Mouse (Mus musculus): Measurements from ENCODE around the gene Gm49336. TPM values are rescaled to one million over a fixed set of nuclear protein-coding genes. Genes with fewer than 3 reads are reported as not detected.

Gene Gm49336
- polyA plus RNA-seq, 2 experiments, result 20.4 to 35.9 TPM

DNA sequence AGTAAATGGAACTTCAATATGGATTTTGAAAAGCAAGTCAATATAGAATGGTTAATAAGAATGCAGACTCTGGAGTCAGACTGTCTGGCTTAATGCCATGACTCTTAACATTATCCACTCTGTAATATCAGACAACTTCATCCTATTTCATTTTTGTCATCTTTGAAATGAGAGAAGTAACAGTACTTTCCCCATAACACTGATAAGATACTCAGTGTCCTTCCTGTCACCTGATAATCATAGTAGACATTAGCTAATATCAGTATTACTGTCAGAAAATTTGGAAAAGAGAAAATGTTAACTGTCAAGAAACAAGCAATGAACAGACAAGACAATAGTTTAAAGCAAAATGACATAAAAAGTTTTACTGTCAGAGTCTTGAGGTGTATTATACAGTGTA lies 3.5 kb upstream of the Gm49336 start:
- no peak for ATAC-seq (ENCODE audit: insufficient read depth)
- H3K27ac ChIP-seq, result no peak overlapping the region
- no peak for DNase-seq (ENCODE audit: low read depth in 3 of 3, low spot score in 3 of 3)
- peaks cover 15 to 28% of the 10 kb centered on the region in 2 experiments for H3K4me1 ChIP-seq (replicated peaks; ENCODE audit: control insufficient read depth in 2 of 2, insufficient read depth in 2 of 2, low read length in 1 of 2)
- H3K9ac ChIP-seq (replicated peaks), result no peak overlapping the region
- TF ChIP-seq CTCF (IDR thresholded peaks at IDR 0.05; ENCODE audit: low read depth), result no peak
- TF ChIP-seq EP300 (IDR thresholded peaks at IDR 0.05; ENCODE audit: low read depth), result no peak
- H3K4me2 ChIP-seq (ENCODE audit: low read depth), result no peak overlapping the region
- H3K36me3 ChIP-seq (replicated peaks; ENCODE audit: control insufficient read depth, insufficient read depth, low read depth), result no peaks in the 10 kb centered on the region
- no peaks in the 10 kb centered on the region for H3K9me3 ChIP-seq (ENCODE audit: control insufficient read depth, low read length)
- H3K4me3 ChIP-seq (ENCODE audit: insufficient read depth in 1 of 2, low read depth in 2 of 2, low read length in 2 of 2), result no peak overlapping the region
- H3K27me3 ChIP-seq (ENCODE audit: control insufficient read depth, insufficient read depth, low read length), result no peaks in the 10 kb centered on the region

DNA sequence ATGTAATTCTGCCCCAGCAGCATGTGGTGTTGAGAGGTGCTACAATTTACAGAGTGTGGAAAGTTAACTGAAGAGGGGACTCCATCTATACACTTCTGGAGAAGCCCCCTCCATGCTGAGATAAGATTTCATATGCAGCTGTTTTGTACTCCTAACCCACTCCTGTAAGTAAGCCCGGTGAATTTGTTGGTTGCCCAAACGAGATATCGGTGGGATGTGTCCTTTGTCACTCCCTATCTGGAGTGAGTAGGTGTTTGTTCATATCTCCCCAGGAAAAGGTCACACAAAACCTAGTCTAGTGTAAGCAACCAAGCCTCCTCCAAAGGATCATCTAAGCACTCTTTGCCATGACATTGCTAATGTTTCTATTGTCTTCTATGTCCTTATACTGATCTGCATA lies 2.2 kb upstream of the Gm49336 start:
- no peaks in the 10 kb centered on the region for H3K9me3 ChIP-seq (ENCODE audit: control insufficient read depth, low read length)
- no peak overlapping the region for H3K4me3 ChIP-seq (ENCODE audit: insufficient read depth in 1 of 2, low read depth in 2 of 2, low read length in 2 of 2)
- H3K4me1 ChIP-seq (replicated peaks; ENCODE audit: control insufficient read depth in 2 of 2, insufficient read depth in 2 of 2, low read length in 1 of 2), result peaks cover 20 to 34% of the 10 kb centered on the region in 2 experiments
- H3K27ac ChIP-seq, result no peak overlapping the region
- 0 out of 2 replicates have a peak overlapping the region, but pooled peaks have one; percentile 3 for H3K4me2 ChIP-seq (ENCODE audit: low read depth)
- H3K27me3 ChIP-seq (ENCODE audit: control insufficient read depth, insufficient read depth, low read length), result no peaks in the 10 kb centered on the region
- no peak for TF ChIP-seq EP300 (IDR thresholded peaks at IDR 0.05; ENCODE audit: low read depth)
- TF ChIP-seq CTCF (IDR thresholded peaks at IDR 0.05; ENCODE audit: low read depth), result no peak
- DNase-seq (ENCODE audit: low read depth in 3 of 3, low spot score in 3 of 3) (no peak), ATAC-seq (ENCODE audit: insufficient read depth) (no peak)
- WGBS (ENCODE audit: insufficient replicate concordance), result 15% methylated on average over 3 of the region's 3 CpGs
- no peak overlapping the region for H3K9ac ChIP-seq (replicated peaks)
- no peaks in the 10 kb centered on the region for H3K36me3 ChIP-seq (replicated peaks; ENCODE audit: control insufficient read depth, insufficient read depth, low read depth)

DNA sequence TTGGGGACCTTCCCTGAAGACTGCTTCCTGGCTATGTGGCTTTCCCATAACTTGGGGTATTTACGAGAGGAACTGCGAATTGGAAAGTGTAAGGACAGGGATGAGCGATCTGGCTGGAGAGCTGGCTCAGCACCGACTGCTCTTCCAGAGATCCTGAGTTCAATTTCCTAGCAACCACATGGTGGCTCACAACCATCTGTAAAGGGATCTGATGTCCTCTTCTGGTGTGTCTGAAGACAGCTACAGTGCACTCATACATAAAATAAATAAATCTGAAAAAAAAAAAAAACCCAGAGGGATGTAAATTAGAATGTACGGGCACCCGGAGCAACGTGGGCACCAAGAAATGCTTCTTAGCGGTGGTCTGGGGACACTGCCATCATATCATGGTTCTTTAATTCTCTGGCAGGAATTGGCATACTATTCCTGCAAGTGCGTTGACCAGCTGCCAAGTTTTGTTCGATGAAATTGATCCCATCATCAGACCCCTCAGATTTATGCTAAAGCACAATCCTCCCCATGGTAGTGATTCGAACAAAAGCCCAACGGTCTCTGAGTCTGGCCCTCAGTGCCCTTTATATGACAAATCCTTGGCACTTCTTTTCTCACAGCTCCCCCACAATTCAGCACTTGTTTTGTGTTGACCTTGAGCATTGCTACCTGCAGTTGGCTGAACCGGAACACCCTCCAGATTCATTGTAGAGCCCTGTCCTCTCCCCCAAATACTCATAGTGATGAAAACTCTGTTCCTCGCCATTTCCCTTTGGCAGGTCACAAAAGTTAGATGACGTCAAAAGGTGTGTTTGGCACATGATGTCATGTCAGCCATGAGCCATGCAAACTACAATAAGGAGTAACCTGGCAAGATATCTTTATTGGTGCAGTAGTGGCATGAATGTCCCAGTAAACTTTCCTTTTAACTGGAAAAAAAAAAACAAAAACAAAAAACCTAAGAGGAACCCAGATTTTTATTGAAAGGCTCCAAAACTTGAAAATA lies 995 bp upstream of the Gm49336 start:
- Histone ChIP-seq H3K36me3 (replicated peaks; ENCODE audit: control insufficient read depth, insufficient read depth, low read depth) (no peaks in the 10 kb centered on the region), H3K9me3 (ENCODE audit: control insufficient read depth, low read length) (no peaks in the 10 kb centered on the region), H3K9ac (replicated peaks) (peak overlapping the region; percentile 82), H3K27me3 (ENCODE audit: control insufficient read depth, insufficient read depth, low read length) (no peaks in the 10 kb centered on the region), H3K4me3 (ENCODE audit: insufficient read depth in 1 of 2, low read depth in 2 of 2, low read length in 2 of 2) (peak overlapping the region; percentile 76 to 92), H3K4me2 (ENCODE audit: low read depth) (peak overlapping the region; percentile 72), H3K4me1 (replicated peaks; ENCODE audit: control insufficient read depth in 2 of 2, insufficient read depth in 2 of 2, low read length in 1 of 2) (peaks cover 20 to 29% of the 10 kb centered on the region in 2 experiments), H3K27ac (peak overlapping the region; percentile 79)
- 20% methylated on average over 15 of the region's 15 CpGs for WGBS (ENCODE audit: insufficient replicate concordance)
- DNase-seq (ENCODE audit: low read depth in 3 of 3, low spot score in 3 of 3), result no peak
- TF ChIP-seq CTCF (IDR thresholded peaks at IDR 0.05; ENCODE audit: low read depth) (0 out of 2 replicates have a peak, but pooled peaks have one; percentile 2), EP300 (IDR thresholded peaks at IDR 0.05; ENCODE audit: low read depth) (no peak)
- no peak; the same call in 1 of the 2 replicates for ATAC-seq (ENCODE audit: insufficient read depth)

DNA sequence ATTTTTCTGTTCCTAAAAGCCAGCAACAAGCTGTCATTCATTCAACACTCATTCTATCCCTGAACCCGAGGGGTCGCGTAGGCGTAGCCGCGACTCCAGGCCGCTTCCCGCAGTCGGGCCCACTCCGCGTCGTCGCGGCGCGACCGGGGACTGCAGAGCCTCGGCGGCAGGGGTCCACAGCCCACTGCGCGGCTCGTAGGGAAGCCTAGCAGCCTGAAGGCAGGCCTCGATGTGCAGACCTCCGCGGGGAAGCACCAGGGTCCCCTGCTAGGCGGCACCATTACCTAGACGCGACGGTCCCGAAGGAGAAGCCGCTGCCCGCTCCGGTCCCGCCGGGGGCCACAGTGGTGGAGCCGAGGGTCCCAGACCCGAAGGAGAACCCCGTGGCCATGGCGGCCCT lies 428 bp downstream of the Gm49336 start:
- 1% methylated on average over 39 of the region's 39 CpGs for WGBS (ENCODE audit: insufficient replicate concordance)

DNA sequence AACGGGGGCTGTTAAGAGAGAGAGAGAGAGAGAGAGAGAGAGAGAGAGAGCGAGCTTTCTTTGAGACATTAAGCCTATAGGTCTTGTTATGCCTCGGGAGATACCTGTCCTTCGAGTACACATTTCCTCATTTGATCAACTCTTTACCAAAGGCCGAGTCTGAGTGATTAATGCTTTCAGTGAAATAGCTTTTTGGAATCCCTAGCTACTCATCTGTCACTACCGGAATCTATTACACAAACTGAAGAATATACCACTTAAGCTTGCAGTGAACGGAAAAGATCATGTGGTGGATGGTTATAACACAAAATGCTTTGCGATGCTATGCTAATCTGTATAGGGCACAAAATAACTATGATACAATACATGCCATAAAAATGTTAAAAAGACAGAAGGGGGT lies 941 bp downstream of the Gm49336 start:
- WGBS (ENCODE audit: insufficient replicate concordance), result 2% methylated on average over 8 of the region's 8 CpGs
- H3K9me3 ChIP-seq (ENCODE audit: control insufficient read depth, low read length), result no peaks in the 10 kb centered on the region
- ATAC-seq (ENCODE audit: insufficient read depth), result no peak
- peak overlapping the region; percentile 98 for H3K9ac ChIP-seq (replicated peaks)
- peak overlapping the region; percentile 76 to 82 for H3K4me3 ChIP-seq (ENCODE audit: insufficient read depth in 1 of 2, low read depth in 2 of 2, low read length in 2 of 2)
- H3K4me2 ChIP-seq (ENCODE audit: low read depth), result peak overlapping the region; percentile 86
- no peak for DNase-seq (ENCODE audit: low read depth in 3 of 3, low spot score in 3 of 3)
- H3K27ac ChIP-seq, result peak overlapping the region; percentile 19; the same call in 1 of the 2 replicates
- H3K4me1 ChIP-seq (replicated peaks; ENCODE audit: control insufficient read depth in 2 of 2, insufficient read depth in 2 of 2, low read length in 1 of 2), result peaks cover 15 to 19% of the 10 kb centered on the region in 2 experiments
- H3K36me3 ChIP-seq (replicated peaks; ENCODE audit: control insufficient read depth, insufficient read depth, low read depth), result no peaks in the 10 kb centered on the region
- H3K27me3 ChIP-seq (ENCODE audit: control insufficient read depth, insufficient read depth, low read length), result no peaks in the 10 kb centered on the region
- TF ChIP-seq EP300 (IDR thresholded peaks at IDR 0.05; ENCODE audit: low read depth) (no peak), CTCF (IDR thresholded peaks at IDR 0.05; ENCODE audit: low read depth) (no peak)

More for the DNA sequence above, 428 bp downstream of the Gm49336 start:
- H3K4me1 ChIP-seq (replicated peaks; ENCODE audit: control insufficient read depth in 2 of 2, insufficient read depth in 2 of 2, low read length in 1 of 2), result peaks cover 15 to 19% of the 10 kb centered on the region in 2 experiments
- H3K4me3 ChIP-seq (ENCODE audit: insufficient read depth in 1 of 2, low read depth in 2 of 2, low read length in 2 of 2), result peak overlapping the region; percentile 76 to 82
- ATAC-seq (ENCODE audit: insufficient read depth), result peak; percentile 61
- TF ChIP-seq EP300 (IDR thresholded peaks at IDR 0.05; ENCODE audit: low read depth), result no peak
- peak overlapping the region; percentile 98 for H3K9ac ChIP-seq (replicated peaks)
- no peaks in the 10 kb centered on the region for H3K36me3 ChIP-seq (replicated peaks; ENCODE audit: control insufficient read depth, insufficient read depth, low read depth)
- no peaks in the 10 kb centered on the region for H3K9me3 ChIP-seq (ENCODE audit: control insufficient read depth, low read length)
- H3K27me3 ChIP-seq (ENCODE audit: control insufficient read depth, insufficient read depth, low read length), result no peaks in the 10 kb centered on the region
- H3K27ac ChIP-seq, result peak overlapping the region; percentile 45
- peak overlapping the region; percentile 86 for H3K4me2 ChIP-seq (ENCODE audit: low read depth)
- no peak for DNase-seq (ENCODE audit: low read depth in 3 of 3, low spot score in 3 of 3)
